Mouse (Mus musculus) T-helper 1 cell (primary cell): ENCODE measurements at regions not wholly inside any gene's neighbourhood (a gene's known extent, or its start where the extent isn't known, plus 50 kb on each side); places are given as distances from the start of the nearest gene placed in this dataset.

ENCODE experiments used
- in situ Hi-C: fragments of 300-600 bp; cut with MboI, MseI; formaldehyde crosslinking; loops from one replicate; pipeline ENCODE4 v1.15.1; 2025; ENCODE audit warnings: high pct_unique_total_duplicates

DNA sequence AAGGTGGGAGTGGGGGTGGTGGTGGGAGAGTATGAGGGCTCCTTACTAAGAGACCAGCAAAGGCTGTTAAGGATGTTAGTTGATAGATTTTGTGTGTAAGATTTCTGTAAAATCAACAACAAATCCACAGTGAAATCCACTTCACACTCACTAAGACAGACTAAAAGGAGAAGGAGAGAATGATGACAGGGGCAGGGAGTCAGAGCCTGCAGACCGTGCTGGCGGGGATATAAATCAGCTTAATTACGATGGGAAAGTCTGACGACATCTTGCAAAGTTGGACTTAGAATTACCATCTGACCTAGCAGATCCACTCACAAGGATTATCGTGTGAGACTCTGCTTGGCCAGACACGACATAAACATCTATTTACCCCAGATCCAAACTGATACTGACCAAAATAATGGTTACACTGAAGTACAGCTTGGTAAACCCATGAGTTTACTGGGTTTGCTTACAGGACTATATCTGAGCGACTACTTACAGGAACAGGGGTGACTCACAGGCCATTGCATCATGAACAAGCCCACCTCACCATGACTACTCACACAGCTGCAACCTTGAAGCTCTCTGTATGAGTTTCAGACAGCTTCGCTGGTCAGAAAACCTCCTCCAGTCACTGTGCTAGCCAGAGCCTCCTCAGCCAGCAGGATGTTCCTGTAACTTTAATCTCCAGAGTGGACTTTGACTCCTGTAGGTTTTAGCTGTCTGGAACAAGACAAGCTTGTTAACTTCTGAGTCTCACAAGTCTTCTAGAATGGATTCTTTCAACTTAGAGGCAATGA lies 50.5 kb upstream of the Ednra start:
- in situ Hi-C loops: no loop called here

DNA sequence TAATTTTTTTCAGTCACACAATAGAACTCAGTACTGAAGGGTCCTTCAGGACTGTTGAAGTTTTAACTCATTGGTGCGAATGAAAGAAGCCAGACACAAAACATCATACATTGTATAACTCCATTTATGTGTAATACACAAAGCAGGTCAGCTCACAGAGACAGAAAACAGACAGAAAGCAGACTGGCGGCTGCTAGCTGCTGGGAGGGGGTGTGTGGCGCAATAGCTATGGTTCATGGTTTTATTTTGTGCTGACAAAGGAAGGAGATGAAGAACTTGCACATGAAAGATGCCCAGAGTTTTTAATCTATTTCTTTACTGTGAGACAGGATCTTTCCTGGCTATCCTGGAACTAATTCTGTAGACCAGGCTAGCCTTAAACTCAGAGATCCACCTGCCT lies 51.3 kb upstream of the Ednra start:
- in situ Hi-C loops: no loop called here

- in situ Hi-C loops: no loop called here
Observed at GRCm38 (mm10) chr8:77777597-77777996, 53.3 kb upstream of the Ednra start.

GRCm38 (mm10) chr8:77785676-77786255 lies 61.5 kb upstream of the Ednra start:
- in situ Hi-C loops: no loop called here

- in situ Hi-C loops: no loop called here
Observed at GRCm38 (mm10) chr8:77794911-77795310, 70.6 kb upstream of the Ednra start.

- in situ Hi-C loops: no loop called here
Observed at GRCm38 (mm10) chr8:77803147-77803903, 79.1 kb upstream of the Ednra start.

GRCm38 (mm10) chr8:77804536-77804935 lies 80.3 kb upstream of the Ednra start:
- in situ Hi-C loops: no loop called here

- in situ Hi-C loops: no loop called here
Observed at GRCm38 (mm10) chr8:77804956-77805355, 80.7 kb upstream of the Ednra start.

DNA sequence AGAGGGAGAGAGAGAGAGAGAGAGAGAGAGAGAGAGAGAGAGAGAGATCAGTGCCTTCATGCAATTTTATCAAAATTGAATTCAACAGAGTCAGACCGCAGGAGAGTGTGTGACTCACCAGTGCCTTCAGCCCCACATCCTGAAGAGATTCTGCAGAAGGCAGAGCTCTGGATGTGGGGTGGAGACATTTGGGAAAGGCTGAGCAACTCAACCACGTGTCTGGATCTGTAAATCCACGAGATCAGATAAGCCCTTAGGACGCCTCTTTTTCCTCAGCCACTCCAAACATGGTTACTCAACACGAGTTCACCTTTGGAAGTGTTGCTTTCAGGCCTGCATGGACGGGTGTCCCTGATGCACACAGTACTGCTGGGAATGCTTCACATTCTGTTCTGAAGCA lies 81.4 kb upstream of the Ednra start:
- in situ Hi-C loops: no loop called here

DNA sequence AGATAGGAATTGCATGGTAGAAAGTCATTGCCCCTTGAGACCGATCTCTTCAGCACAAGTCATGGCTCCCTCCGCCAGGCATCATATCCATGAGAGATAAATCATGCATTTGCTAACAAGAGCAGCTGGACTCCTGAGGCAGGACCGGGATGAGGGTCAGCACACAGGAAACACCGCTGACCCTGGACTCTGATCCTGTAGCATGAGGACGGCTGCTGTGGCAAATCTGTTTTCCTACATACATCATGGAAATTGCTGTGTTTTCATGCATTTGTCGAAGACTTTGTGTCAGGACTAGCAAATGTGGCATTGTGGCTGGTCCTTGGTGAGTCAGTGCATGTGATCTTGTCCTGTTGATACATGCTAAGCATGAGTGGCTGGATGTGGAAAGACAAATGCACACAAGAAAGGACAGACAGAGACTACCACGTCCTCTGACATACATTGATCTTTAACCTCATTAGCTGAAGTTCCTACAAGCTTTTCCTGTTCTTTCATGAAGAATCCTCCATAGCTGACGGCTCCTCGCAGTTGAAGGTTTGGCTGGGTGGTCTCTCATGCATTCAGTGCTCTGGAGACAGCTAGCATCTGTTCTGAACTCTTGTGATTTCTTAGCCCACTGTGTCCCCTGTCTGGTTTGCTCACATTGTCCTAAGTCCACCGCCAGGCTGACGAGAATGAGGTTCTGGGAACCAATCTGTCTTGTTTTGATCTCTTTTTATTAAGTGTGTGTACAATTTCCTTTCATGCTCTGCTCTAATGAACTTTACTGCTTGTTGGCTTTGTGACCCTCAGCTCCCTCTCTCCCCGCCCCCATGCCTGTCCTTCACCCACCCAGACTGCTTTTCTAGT lies 90.8 kb upstream of the Ednra start:
- in situ Hi-C loops: no loop called here

- in situ Hi-C loops: no loop called here
Observed at GRCm38 (mm10) chr8:77815648-77815971, 91.3 kb upstream of the Ednra start.

DNA sequence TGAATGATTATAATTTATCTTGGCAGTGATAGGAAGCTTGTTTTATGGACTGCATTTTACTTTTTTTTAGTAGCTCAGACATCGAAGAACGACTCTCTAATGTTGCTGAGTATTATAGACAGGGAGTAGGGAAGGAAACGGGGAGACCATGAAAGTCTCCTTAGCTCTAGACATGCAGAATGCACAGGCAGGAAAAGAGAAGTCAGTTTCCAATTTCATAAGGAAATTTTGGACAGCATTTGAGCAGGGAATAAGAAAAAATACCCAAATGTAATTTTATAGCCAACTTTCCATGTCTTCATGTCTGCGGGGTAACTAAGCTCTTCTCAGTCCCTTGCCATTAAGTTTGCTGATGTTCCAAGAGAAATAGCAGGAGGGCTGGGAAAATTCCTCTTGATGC lies 92.0 kb upstream of the Ednra start:
- in situ Hi-C loops: no loop called here

GRCm38 (mm10) chr8:77825786-77826185 lies 101.5 kb upstream of the Ednra start:
- in situ Hi-C loops: no loop called here

DNA sequence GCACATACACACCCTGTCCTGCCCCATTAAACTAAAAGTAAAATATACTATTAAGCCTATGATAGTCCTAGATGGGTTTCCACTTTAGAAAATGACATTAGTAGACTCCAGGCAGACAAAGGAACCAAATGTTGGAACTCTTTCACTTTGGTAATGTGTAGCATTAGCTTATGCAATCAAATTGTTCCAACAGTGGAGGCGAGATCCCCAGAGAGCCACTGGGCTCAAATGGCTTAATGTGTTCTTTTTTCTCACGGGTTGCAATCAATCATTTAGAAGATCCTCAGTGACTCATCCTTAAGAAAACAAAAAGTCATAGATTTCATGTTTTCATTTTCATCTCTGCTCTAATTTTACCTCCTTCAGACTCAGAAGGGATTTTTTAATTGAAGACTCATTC lies 102.0 kb upstream of the Ednra start:
- in situ Hi-C loops: no loop called here

DNA sequence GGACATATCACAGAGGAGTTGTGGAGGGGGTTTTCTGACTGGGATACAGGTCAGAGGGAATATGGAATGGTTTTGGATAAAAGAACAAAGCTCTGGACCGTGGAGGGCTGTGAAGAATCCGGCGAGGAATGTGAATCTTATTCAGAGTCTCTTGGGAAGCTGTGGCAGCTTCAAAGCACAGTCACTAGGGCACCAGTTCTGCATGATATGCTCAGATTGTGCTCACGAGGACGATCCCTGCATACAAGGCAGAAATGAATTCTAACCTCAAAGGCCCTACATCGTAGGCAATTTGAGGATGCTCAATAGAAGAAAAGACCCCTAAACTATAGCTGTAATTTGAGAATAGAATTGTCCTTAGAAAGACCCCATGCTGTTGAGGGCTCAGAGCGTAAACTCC lies 103.8 kb upstream of the Ednra start:
- in situ Hi-C loops: no loop called here

GRCm38 (mm10) chr8:77829126-77829748 lies 105.0 kb upstream of the Ednra start:
- in situ Hi-C loops: no loop called here

- in situ Hi-C loops: no loop called here
Observed at GRCm38 (mm10) chr8:77829764-77830163, 105.5 kb upstream of the Ednra start.

- in situ Hi-C loops: no loop called here
Observed at GRCm38 (mm10) chr8:77834283-77834682, 110.0 kb upstream of the Ednra start.

GRCm38 (mm10) chr8:77836902-77837489 lies 112.7 kb upstream of the Ednra start:
- in situ Hi-C loops: no loop called here

DNA sequence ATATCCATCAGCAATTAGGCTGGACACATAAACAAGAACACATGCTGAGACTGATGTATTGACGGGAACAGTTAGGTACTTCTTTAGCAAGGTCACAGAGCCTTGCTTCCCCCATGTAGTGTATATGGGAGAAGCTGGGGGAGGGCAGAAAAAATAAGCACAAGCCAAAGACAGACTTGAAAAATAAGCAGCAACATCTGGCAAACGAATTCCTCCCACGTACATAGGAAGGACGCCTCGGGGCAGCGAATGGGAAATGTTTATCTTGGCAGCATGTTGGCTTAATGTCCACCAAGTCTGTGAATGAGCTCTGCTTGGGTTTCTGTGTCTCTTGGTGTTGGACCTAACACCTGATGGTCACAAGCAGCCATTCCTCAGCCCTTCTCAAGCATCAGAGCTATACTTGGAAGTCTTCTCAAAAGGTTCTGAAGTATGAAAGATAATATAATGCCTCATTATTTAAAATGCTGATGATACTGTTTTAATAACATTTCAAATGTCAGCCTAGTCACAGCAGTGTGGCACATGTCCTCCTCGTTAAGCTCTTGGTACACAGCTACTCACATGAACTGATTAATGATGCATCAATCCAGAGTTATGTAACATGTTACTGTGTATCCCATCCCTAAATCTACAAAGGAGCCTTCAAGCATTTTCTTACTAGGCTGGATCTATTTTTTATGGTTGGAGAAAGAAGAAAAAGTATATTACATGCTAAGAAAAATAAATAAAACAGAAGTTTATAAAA lies 118.3 kb upstream of the Ednra start:
- in situ Hi-C loops: no loop called here
